Mouse (Mus musculus) MEL (cell line): ENCODE data around the gene Kcnj6.

Experiments
- CHD2 ChIP-seq: IDR thresholded peaks from 2 replicates; pipeline ENCODE4 v1.6.1; 2011; ENCODE audit warnings: low read length, improper control_type of control experiment
- CTCF ChIP-seq, 3 experiments: IDR thresholded peaks in 2 of 3; conservative IDR thresholded peaks in 1 of 3; 2 replicates each; pipeline ENCODE4 v1.5.1; 2011 to 2012; ENCODE audit warnings: low read length in 3 of 3, low read depth in 2 of 3, mild to moderate bottlenecking in 2 of 3, improper control_type of control experiment in 1 of 3, inconsistent platforms in 1 of 3, mixed read lengths in 1 of 3, moderate library complexity in 1 of 3; ENCODE audit not compliant: control insufficient read depth in 1 of 3, insufficient read depth in 1 of 3, poor library complexity in 1 of 3, severe bottlenecking in 1 of 3
- EP300 ChIP-seq, 2 experiments: IDR thresholded peaks; 2 replicates each; pipeline ENCODE4 v1.6.1; 2011; ENCODE audit warnings: improper control_type of control experiment in 2 of 2, low read length in 2 of 2, low read depth in 1 of 2, mild to moderate bottlenecking in 1 of 2
- NELFE ChIP-seq: IDR thresholded peaks from 2 replicates; pipeline ENCODE4 v1.6.1; 2011; ENCODE audit warnings: low read depth, low read length, improper control_type of control experiment
- NRF1 ChIP-seq: IDR thresholded peaks from 2 replicates; pipeline ENCODE4 v1.6.1; 2014; ENCODE audit warnings: low read depth, mild to moderate bottlenecking, inconsistent platforms, low read length, improper control_type of control experiment, moderate library complexity; ENCODE audit not compliant: poor library complexity, insufficient read depth, severe bottlenecking
- POLR2A ChIP-seq, 2 experiments: IDR thresholded peaks; 2 replicates each; pipeline ENCODE4 v1.6.1; 2011 to 2012; ENCODE audit warnings: low read length in 2 of 2, mild to moderate bottlenecking in 2 of 2, control low read depth in 1 of 2, improper control_type of control experiment in 1 of 2, low read depth in 1 of 2, moderate library complexity in 1 of 2; ENCODE audit not compliant: control insufficient read depth in 1 of 2, insufficient read depth in 1 of 2, poor library complexity in 1 of 2
- POLR2AphosphoS2 ChIP-seq: IDR thresholded peaks from 2 replicates; pipeline ENCODE4 v1.6.1; 2011; ENCODE audit warnings: low read length, improper control_type of control experiment
- TBP ChIP-seq: IDR thresholded peaks from 2 replicates; pipeline ENCODE4 v1.8.0; 2011; ENCODE audit warnings: low read depth, low read length, improper control_type of control experiment
- ZKSCAN1 ChIP-seq: IDR thresholded peaks from 2 replicates; pipeline ENCODE4 v1.6.1; 2012; ENCODE audit warnings: low read depth, mild to moderate bottlenecking, inconsistent platforms, low read length, improper control_type of control experiment, moderate library complexity

- TF ChIP-seq POLR2A (IDR thresholded peaks at IDR 0.05; ENCODE audit: control insufficient read depth in 1 of 2, insufficient read depth in 1 of 2, low read depth in 1 of 2, low read length in 2 of 2, poor library complexity in 1 of 2), result no peak
- TF ChIP-seq CTCF (IDR thresholded peaks at IDR 0.05 in 2 of 3, conservative IDR thresholded peaks at IDR 0.05 in 1 of 3; ENCODE audit: control insufficient read depth in 1 of 3, insufficient read depth in 1 of 3, low read depth in 2 of 3, low read length in 3 of 3, poor library complexity in 1 of 3, severe bottlenecking in 1 of 3), result no peak
- no peak for TF ChIP-seq ZKSCAN1
- TF ChIP-seq NELFE, result no peak
- no peak for TF ChIP-seq TBP
- no peak for TF ChIP-seq EP300 (IDR thresholded peaks at IDR 0.05; ENCODE audit: low read depth in 1 of 2, low read length in 2 of 2)
- TF ChIP-seq CHD2, result no peak
- TF ChIP-seq NRF1, result no peak
- no peak for TF ChIP-seq POLR2AphosphoS2
These were observed 50.7 kb downstream of the Kcnj6 start for GRCm38 (mm10) chr16:94946848-94947247.
